Mouse (Mus musculus) midbrain, embryonic 16.5 days (tissue): ENCODE results near the gene Abhd2. TPM values are rescaled to one million over a fixed set of nuclear protein-coding genes. Genes with fewer than 3 reads are reported as not detected.

Experiments
- ATAC-seq: fragments of 200-750 bp; cut with Nextera tagmentation; 2 replicates; pipeline ENCODE4 v1.8.0; 2017; ENCODE audit warnings: moderate TSS enrichment
- H3K27ac ChIP-seq: fragments of 300-500 bp; sonication (generic); 2 replicates; pipeline ENCODE4 v1.5.1; 2014; ENCODE audit warnings: mild to moderate bottlenecking, low read length, mixed read lengths
- H3K27me3 ChIP-seq: fragments of 300-500 bp; sonication (generic); 2 replicates; pipeline ENCODE4 v1.6.1; 2014; ENCODE audit warnings: low read depth, low read length, mixed read lengths; ENCODE audit not compliant: control insufficient read depth, insufficient read depth
- H3K36me3 ChIP-seq: fragments of 300-500 bp; sonication (generic); 2 replicates; pipeline ENCODE4 v1.6.1; 2014; ENCODE audit warnings: mild to moderate bottlenecking, low read length, moderate library complexity, mixed read lengths; ENCODE audit not compliant: control insufficient read depth, insufficient read depth
- H3K4me1 ChIP-seq: fragments of 300-500 bp; sonication (generic); 2 replicates; pipeline ENCODE4 v1.6.1; 2014; ENCODE audit warnings: mild to moderate bottlenecking, low read length, mixed read lengths; ENCODE audit not compliant: control insufficient read depth, insufficient read depth
- H3K4me2 ChIP-seq: fragments of 300-500 bp; sonication (generic); 2 replicates; pipeline ENCODE4 v1.6.1; 2014; ENCODE audit warnings: mild to moderate bottlenecking, low read length, mixed read lengths
- H3K4me3 ChIP-seq: fragments of 300-500 bp; sonication (generic); 2 replicates; pipeline ENCODE4 v1.5.1; 2014; ENCODE audit warnings: low read depth, mild to moderate bottlenecking, low read length, moderate library complexity, mixed read lengths
- H3K9ac ChIP-seq: fragments of 300-500 bp; sonication (generic); 2 replicates; pipeline ENCODE4 v1.6.1; 2014; ENCODE audit warnings: low read depth, low read length, mixed read lengths
- H3K9me3 ChIP-seq: fragments of 300-500 bp; sonication (generic); replicated peaks from 2 replicates; pipeline ENCODE4 v1.6.1; 2014; ENCODE audit warnings: mild to moderate bottlenecking, low read length, mixed read lengths; ENCODE audit not compliant: control insufficient read depth, poor library complexity, severe bottlenecking
- WGBS: fragments of 180-500 bp; shearing (Covaris S2); extraction: QIAGEN DNeasy Blood & Tissue Kit; methylation state at CpG from one replicate; pipeline ENCODE4 v1.1.7; 2014; 5-methylcytosine and 5-hydroxymethylcytosine counted together
- polyA plus RNA-seq: library from polyadenylated mRNA; unstranded; fragments of >200 nt; fragmentation: Nextera tagmentation; extraction: Ambion mirVana; gene quantifications from 2 replicates; pipeline ENCODE4 v1.2.1, GENCODE M21; 2015

Abhd2 gene
- 18.7 and 19.3 TPM in 2 replicates for polyA plus RNA-seq

DNA sequence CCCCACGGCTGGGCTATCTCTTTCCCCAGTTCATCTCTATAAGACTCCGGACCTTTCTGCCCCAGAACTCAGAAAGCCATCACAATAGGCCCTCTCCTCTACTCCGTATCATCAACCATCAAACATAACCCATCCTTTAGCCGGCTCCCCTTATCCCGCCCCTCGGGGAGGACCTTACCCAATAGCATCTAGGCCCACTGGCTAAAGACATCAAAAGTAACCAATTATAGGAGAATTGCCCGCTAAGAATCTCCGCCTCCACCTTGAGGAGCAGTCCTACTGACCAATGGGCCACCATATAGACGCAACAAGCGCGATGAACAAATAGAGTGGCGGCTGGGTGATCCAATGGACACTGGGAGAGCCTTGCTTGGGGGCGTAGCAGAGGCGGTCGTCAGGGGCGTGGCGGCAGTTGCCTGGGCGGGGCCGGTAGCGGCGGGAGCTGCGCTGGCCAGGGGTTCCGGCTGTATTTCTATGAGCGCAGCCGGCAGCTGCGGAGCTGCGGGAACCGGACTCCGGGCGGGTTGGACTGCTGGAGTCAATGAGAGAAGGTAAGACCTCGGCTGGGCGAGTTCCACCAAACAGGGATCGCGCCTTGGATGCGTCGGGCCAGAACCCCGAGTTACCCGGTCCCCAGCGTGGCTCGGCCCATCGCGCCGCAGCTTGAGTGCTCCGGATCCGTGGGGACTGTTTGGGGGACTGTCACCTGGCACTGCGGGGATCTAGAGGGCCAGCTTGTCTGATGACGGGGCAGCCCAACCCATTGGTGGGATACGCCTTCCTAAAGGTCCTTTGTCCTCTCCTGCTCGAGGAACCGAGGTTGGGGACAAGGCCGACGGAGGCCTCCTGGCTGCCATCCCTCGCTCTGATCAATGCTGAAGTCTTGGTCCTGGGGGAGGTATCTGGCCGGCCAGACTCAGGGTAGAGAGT lies at the start of gene Abhd2:
Gene Abhd2 (plus strand): TSS at position 411 of the 930 bp plus-strand sequence.
- Histone ChIP-seq H3K27ac (peak within 1 kb of the TSS; percentile 83), H3K9me3 (no peaks in the 10 kb centered on the region), H3K9ac (peak within 1 kb of the TSS; percentile 93), H3K4me1 (peaks cover 30% of the 10 kb centered on the region), H3K36me3 (no peaks in the 10 kb centered on the region), H3K27me3 (no peaks in the 10 kb centered on the region), H3K4me2 (peak within 1 kb of the TSS; percentile 93), H3K4me3 (peak within 1 kb of the TSS; percentile 70)
- under 1% methylated on average over 54 of the region's 54 CpGs for WGBS
- ATAC-seq, result peak; percentile 100

- WGBS, result 90% methylated on average over 8 of the region's 8 CpGs
Measured at GRCm38 (mm10) chr7:79225477-79225876, 47.5 kb upstream of the Abhd2 start.

GRCm38 (mm10) chr7:79226172-79226571 lies 46.8 kb upstream of the Abhd2 start:
- Histone ChIP-seq H3K4me1 (no peaks in the 10 kb centered on the region), H3K4me3 (no peak overlapping the region), H3K36me3 (no peaks in the 10 kb centered on the region), H3K9ac (no peak overlapping the region), H3K4me2 (no peak overlapping the region), H3K27me3 (no peaks in the 10 kb centered on the region), H3K9me3 (no peaks in the 10 kb centered on the region), H3K27ac (no peak overlapping the region)
- WGBS, result 92% methylated on average over 5 of the region's 5 CpGs
- no peak for ATAC-seq

More at GRCm38 (mm10) chr7:79225477-79225876, 47.5 kb upstream of the Abhd2 start:
- Histone ChIP-seq H3K4me2 (no peak overlapping the region), H3K36me3 (no peaks in the 10 kb centered on the region), H3K4me3 (no peak overlapping the region), H3K4me1 (no peaks in the 10 kb centered on the region), H3K27me3 (no peaks in the 10 kb centered on the region), H3K27ac (no peak overlapping the region), H3K9me3 (no peaks in the 10 kb centered on the region), H3K9ac (no peak overlapping the region)
- no peak for ATAC-seq

GRCm38 (mm10) chr7:79226834-79227486 lies 46.0 kb upstream of the Abhd2 start:
- no peaks in the 10 kb centered on the region for H3K36me3 ChIP-seq
- no peaks in the 10 kb centered on the region for H3K27me3 ChIP-seq
- H3K4me2 ChIP-seq, result no peak overlapping the region
- ATAC-seq, result no peak
- no peak overlapping the region for H3K9ac ChIP-seq
- H3K27ac ChIP-seq, result no peak overlapping the region
- H3K4me3 ChIP-seq, result no peak overlapping the region
- no peaks in the 10 kb centered on the region for H3K4me1 ChIP-seq
- H3K9me3 ChIP-seq, result no peaks in the 10 kb centered on the region
- WGBS, result 89% methylated on average over 4 of the region's 10 CpGs

DNA sequence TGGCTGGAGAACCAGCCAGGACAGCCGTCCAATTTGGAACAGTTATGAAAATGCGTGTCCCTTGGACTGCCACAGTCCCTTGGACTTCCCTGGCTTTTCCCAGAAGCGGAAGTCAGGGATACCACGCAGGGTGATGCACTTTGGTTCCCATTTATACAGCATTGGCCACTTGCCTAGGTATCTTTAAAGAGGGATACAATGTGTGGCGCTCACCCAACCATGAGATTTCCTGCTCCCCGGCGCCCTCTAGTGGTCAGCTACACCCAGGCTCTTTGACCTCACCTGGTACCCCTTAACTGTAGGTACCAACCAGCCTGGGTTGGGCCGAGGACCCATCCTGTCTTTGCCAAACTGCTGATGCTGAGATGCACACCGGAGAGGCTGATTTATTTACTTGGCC lies 44.5 kb upstream of the Abhd2 start:
- no peak for ATAC-seq
- H3K36me3 ChIP-seq, result no peaks in the 10 kb centered on the region
- no peak overlapping the region for H3K9ac ChIP-seq
- H3K4me2 ChIP-seq, result no peak overlapping the region
- no peaks in the 10 kb centered on the region for H3K27me3 ChIP-seq
- whole genome bisulfite sequencing, result 34% methylated on average over 9 of the region's 9 CpGs
- no peak overlapping the region for H3K27ac ChIP-seq
- no peaks in the 10 kb centered on the region for H3K9me3 ChIP-seq
- H3K4me3 ChIP-seq, result no peak overlapping the region
- H3K4me1 ChIP-seq, result no peaks in the 10 kb centered on the region

GRCm38 (mm10) chr7:79231577-79231976 lies 41.4 kb upstream of the Abhd2 start:
- no peaks in the 10 kb centered on the region for H3K36me3 ChIP-seq
- WGBS, result 83% methylated on average over 2 of the region's 2 CpGs
- no peaks in the 10 kb centered on the region for H3K4me1 ChIP-seq
- no peak overlapping the region for H3K9ac ChIP-seq
- H3K4me3 ChIP-seq, result no peak overlapping the region
- H3K27me3 ChIP-seq, result no peaks in the 10 kb centered on the region
- ATAC-seq, result no peak
- H3K27ac ChIP-seq, result no peak overlapping the region
- H3K9me3 ChIP-seq, result no peaks in the 10 kb centered on the region
- no peak overlapping the region for H3K4me2 ChIP-seq

DNA sequence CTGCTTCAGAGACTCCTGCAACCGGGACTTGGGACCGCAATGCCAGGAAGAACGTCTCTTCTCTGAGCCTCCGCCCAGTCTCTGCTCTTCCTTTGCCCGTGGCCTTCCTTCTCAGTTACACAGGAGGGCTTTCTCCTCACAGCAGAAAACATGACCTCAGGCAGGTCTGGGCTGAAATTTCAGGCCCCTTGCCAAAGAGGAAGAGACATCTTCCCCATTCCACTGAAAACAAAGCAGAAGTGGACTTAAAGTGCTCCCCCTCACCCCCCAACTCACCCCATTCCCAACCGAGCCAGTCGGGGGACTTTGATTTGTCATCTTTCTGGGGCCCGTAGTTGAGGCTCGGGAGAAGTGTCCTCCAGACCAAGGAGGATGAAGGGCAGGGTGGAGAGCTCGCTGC lies 41.0 kb upstream of the Abhd2 start:
- WGBS, result 88% methylated on average over 10 of the region's 10 CpGs
- H3K4me2 ChIP-seq, result no peak overlapping the region
- no peak overlapping the region for H3K9ac ChIP-seq
- H3K4me3 ChIP-seq, result no peak overlapping the region
- no peaks in the 10 kb centered on the region for H3K9me3 ChIP-seq
- ATAC-seq, result no peak
- no peaks in the 10 kb centered on the region for H3K36me3 ChIP-seq
- no peaks in the 10 kb centered on the region for H3K27me3 ChIP-seq
- no peak overlapping the region for H3K27ac ChIP-seq
- H3K4me1 ChIP-seq, result no peaks in the 10 kb centered on the region

- H3K36me3 ChIP-seq, result no peaks in the 10 kb centered on the region
- no peaks in the 10 kb centered on the region for H3K9me3 ChIP-seq
- no peak overlapping the region for H3K27ac ChIP-seq
- no peak overlapping the region for H3K4me2 ChIP-seq
- no peaks in the 10 kb centered on the region for H3K4me1 ChIP-seq
- H3K27me3 ChIP-seq, result no peaks in the 10 kb centered on the region
- ATAC-seq, result no peak
- no peak overlapping the region for H3K9ac ChIP-seq
- WGBS, result 87% methylated on average over 5 of the region's 5 CpGs
- no peak overlapping the region for H3K4me3 ChIP-seq
Measured at GRCm38 (mm10) chr7:79238741-79239140, 34.3 kb upstream of the Abhd2 start.
